Mouse (Mus musculus) lung, embryonic 15.5 days (tissue): Measurements from ENCODE around the gene Tmem164. TPM values are rescaled to one million over a fixed set of nuclear protein-coding genes. Genes with fewer than 3 reads are reported as not detected.
A peak's percentile ranks its signal among the peaks of the same experiment; 100 is the strongest.

ENCODE experiments used
- ATAC-seq: fragments of 200-750 bp; cut with Nextera tagmentation; 2 replicates; pipeline ENCODE4 v1.8.0; 2017; ENCODE audit warnings: moderate number of reproducible peaks, borderline replicate concordance; ENCODE audit not compliant: low FRiP score, low TSS enrichment; ENCODE audit errors: extremely low read depth
- H3K27ac ChIP-seq: fragments of 300-500 bp; sonication (generic); 2 replicates; pipeline ENCODE4 v1.5.1; 2015; ENCODE audit warnings: moderate library complexity, mild to moderate bottlenecking, inconsistent platforms
- H3K27me3 ChIP-seq: fragments of 300-500 bp; sonication (generic); 2 replicates; pipeline ENCODE4 v1.6.1; 2015; ENCODE audit warnings: inconsistent platforms
- H3K36me3 ChIP-seq: fragments of 300-500 bp; sonication (generic); 2 replicates; pipeline ENCODE4 v1.6.1; 2015; ENCODE audit warnings: inconsistent platforms
- H3K4me1 ChIP-seq: fragments of 300-500 bp; sonication (generic); 2 replicates; pipeline ENCODE4 v1.6.1; 2015; ENCODE audit warnings: inconsistent platforms
- H3K4me2 ChIP-seq: fragments of 300-500 bp; sonication (generic); 2 replicates; pipeline ENCODE4 v1.6.1; 2015; ENCODE audit warnings: inconsistent platforms, mild to moderate bottlenecking, moderate library complexity
- H3K4me3 ChIP-seq: fragments of 300-500 bp; sonication (generic); 2 replicates; pipeline ENCODE4 v1.5.1; 2015; ENCODE audit warnings: mild to moderate bottlenecking, inconsistent platforms
- H3K9ac ChIP-seq: fragments of 300-500 bp; sonication (generic); 2 replicates; pipeline ENCODE4 v1.6.1; 2015; ENCODE audit warnings: inconsistent platforms
- H3K9me3 ChIP-seq: fragments of 300-500 bp; sonication (generic); 2 replicates; pipeline ENCODE4 v1.6.1; 2016; ENCODE audit warnings: inconsistent platforms
- WGBS: fragments of 180-500 bp; shearing (Covaris S2); methylation state at CpG from one replicate; pipeline ENCODE4 v1.1.7; 2015; 5-methylcytosine and 5-hydroxymethylcytosine counted together
- polyA plus RNA-seq: library from polyadenylated mRNA; unstranded; fragments of >200 nt; fragmentation: Nextera tagmentation; extraction: Ambion mirVana; gene quantifications from 2 replicates; pipeline ENCODE4 v1.2.1, GENCODE M21; 2015

Gene Tmem164
- polyA plus RNA-seq, 1 experiment from 2014 or later: 53.5 TPM

DNA sequence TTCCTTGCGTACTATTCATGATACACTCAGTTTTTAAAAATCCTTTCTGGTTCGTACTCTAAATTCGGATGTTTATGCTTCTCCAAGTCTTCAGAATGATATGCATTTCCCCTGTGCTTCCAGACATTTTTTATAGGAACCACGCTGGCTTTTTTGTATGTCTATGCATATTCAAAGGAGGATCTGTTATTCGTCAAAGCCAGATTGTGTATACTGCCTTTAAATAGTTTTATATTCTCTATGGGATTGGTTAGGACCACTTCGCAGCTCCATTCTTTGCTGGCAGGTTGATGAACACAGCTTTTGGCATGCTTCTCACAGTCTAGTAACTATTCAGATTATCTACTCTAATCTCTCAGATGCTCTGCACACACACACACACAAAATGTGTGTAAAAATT, 79.2 kb downstream of the Tmem164 start:
- 84% methylated on average over 6 of the region's 6 CpGs for WGBS
- Histone ChIP-seq H3K4me3 (no peak overlapping the region), H3K9ac (no peak overlapping the region), H3K4me1 (no peaks in the 10 kb centered on the region), H3K9me3 (no peaks in the 10 kb centered on the region), H3K4me2 (no peak overlapping the region), H3K27me3 (0 out of 2 replicates have a peak, but pooled peaks cover 4% of the 10 kb centered on the region), H3K36me3 (peaks cover 3% of the 10 kb centered on the region; the same call in 1 of the 2 replicates), H3K27ac (no peak overlapping the region)
- no peak for ATAC-seq

DNA sequence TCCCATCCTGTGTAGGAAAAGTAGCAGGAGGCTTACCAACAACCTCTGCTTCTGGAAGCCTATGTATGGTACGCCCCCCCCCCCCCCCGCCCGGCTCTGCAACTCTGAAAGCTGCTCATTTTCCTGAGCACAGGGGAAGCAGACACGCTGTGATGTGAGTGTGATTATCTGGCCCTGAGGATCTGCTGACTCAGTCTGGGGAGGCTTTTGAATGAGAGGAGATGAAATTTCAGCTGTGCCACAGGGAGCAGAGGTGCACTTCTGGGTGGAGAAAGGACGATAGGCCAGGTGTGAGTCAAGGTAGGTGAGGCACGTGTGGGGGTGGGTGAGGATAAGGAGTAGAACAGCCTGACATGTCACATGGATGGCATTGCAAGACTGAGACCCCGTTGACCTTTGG, 82.1 kb downstream of the Tmem164 start:
- H3K27me3 ChIP-seq: no peaks in the 10 kb centered on the region
- no peak overlapping the region for H3K4me2 ChIP-seq
- WGBS: 74% methylated on average over 7 of the region's 7 CpGs
- no peak overlapping the region for H3K9ac ChIP-seq
- no peak overlapping the region for H3K27ac ChIP-seq
- H3K9me3 ChIP-seq: no peaks in the 10 kb centered on the region
- H3K4me3 ChIP-seq: no peak overlapping the region
- H3K4me1 ChIP-seq: no peaks in the 10 kb centered on the region
- H3K36me3 ChIP-seq: no peaks in the 10 kb centered on the region
- ATAC-seq: no peak

DNA sequence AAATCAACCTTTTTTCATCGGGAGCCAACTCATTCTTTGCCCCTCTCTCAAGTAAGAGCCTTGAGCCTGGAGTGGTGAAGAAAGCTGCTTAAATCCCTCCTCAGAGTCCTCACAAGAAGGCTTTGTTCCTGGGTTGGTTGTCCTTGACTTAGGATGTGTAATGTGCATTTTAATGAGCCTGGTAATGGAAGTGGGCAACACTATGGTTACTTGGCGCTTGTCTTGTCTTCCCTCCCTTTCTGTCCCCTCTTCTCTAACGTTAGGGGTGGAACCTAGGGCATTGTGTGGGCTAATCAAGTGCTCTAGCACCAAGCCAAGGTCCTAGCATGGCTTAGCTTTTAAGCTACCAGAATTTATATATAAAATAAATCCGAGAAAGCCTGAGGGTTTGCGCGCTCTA, 88.5 kb downstream of the Tmem164 start:
- WGBS: 89% methylated on average over 6 of the region's 6 CpGs

DNA sequence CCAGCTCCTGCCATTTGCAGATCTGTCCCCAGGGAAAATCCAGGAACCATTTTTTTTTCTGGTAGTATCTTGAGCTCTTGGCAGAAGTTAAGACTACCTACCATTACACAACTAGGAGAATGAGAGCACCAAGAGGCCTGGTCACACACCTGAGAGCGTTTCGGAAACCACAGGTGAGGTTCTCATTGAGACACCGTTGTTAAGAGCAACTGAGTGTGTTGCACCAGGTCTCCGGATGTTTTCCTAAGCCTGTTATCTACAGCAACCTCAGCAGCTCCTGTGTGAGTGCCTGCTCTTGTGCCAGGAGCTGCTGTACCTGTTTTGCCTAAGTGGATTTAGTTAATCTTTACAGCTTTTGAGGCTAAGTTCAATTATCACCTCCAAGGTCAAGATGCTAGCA, 92.5 kb downstream of the Tmem164 start:
- Histone ChIP-seq H3K4me2 (no peak overlapping the region), H3K4me1 (0 out of 2 replicates have a peak, but pooled peaks cover 2% of the 10 kb centered on the region), H3K27ac (peak overlapping the region; percentile 29; the same call in 1 of the 2 replicates)

More for the DNA sequence above, 88.5 kb downstream of the Tmem164 start:
- H3K27ac ChIP-seq: no peak overlapping the region
- no peak overlapping the region for H3K4me3 ChIP-seq
- no peaks in the 10 kb centered on the region; the same call in 1 of the 2 replicates for H3K27me3 ChIP-seq
- no peak overlapping the region for H3K4me2 ChIP-seq
- no peak for ATAC-seq
- H3K4me1 ChIP-seq: no peaks in the 10 kb centered on the region
- H3K36me3 ChIP-seq: no peaks in the 10 kb centered on the region
- no peaks in the 10 kb centered on the region for H3K9me3 ChIP-seq
- H3K9ac ChIP-seq: no peak overlapping the region

DNA sequence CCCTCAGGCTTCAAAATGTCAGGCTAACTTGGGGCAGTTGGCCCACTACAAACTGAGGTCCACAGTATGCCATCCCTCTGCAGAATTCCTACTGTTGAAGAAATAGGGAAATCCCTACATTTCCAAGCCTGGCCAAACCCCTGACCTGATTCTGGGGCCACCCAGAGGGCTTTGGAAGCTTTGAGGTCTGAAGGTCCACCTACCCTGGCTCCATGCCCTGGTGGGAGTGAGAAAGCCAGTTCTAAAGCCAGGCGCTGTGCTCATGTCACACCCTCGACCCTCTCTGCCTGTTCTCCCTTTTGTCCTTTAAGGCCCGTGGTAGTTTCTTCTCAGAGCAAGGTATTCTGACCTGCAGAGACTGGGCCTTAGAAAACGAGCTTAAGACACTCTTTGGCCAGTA, 94.9 kb downstream of the Tmem164 start:
- H3K9ac ChIP-seq: no peak overlapping the region
- H3K36me3 ChIP-seq: no peaks in the 10 kb centered on the region
- H3K4me3 ChIP-seq: no peak overlapping the region
- no peak for ATAC-seq
- no peak overlapping the region for H3K4me2 ChIP-seq
- H3K27ac ChIP-seq: no peak overlapping the region
- no peaks in the 10 kb centered on the region; the same call in 1 of the 2 replicates for H3K27me3 ChIP-seq
- WGBS: 70% methylated on average over 4 of the region's 4 CpGs
- H3K4me1 ChIP-seq: 0 out of 2 replicates have a peak, but pooled peaks cover 3% of the 10 kb centered on the region
- H3K9me3 ChIP-seq: no peaks in the 10 kb centered on the region

More for the DNA sequence above, 92.5 kb downstream of the Tmem164 start:
- no peaks in the 10 kb centered on the region for H3K9me3 ChIP-seq
- peak; percentile 49; the same call in 1 of the 2 replicates for ATAC-seq
- WGBS: 76% methylated on average over 4 of the region's 4 CpGs
- H3K4me3 ChIP-seq: no peak overlapping the region
- no peaks in the 10 kb centered on the region for H3K36me3 ChIP-seq
- no peaks in the 10 kb centered on the region; the same call in 1 of the 2 replicates for H3K27me3 ChIP-seq
- no peak overlapping the region for H3K9ac ChIP-seq

DNA sequence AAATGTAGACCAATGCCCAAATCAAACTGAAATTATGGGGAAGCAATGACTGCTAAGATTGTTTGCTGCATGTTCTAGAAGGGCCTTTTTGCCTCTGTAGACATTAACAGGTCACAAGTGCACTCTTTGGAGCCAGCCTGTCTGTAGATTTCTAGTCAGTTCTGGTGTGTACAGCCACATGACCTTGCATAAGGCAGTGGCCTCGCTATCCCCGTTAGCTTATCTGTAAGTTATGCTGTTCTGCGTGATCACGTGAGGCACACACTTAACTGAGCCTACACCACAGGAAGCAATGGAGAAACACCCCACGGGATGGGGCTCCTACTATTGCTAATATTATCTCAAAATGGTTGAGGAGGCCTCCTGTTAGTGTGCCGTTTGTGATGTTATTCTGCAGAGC, 97.4 kb downstream of the Tmem164 start:
- Histone ChIP-seq H3K9ac (no peak overlapping the region), H3K27ac (peak overlapping the region; percentile 19; the same call in 1 of the 2 replicates), H3K27me3 (no peaks in the 10 kb centered on the region), H3K4me2 (no peak overlapping the region), H3K9me3 (no peaks in the 10 kb centered on the region), H3K36me3 (no peaks in the 10 kb centered on the region), H3K4me1 (0 out of 2 replicates have a peak, but pooled peaks cover 3% of the 10 kb centered on the region), H3K4me3 (no peak overlapping the region)
- peak; percentile 78; the same call in 1 of the 2 replicates for ATAC-seq
- 42% methylated on average over 6 of the region's 6 CpGs for WGBS

DNA sequence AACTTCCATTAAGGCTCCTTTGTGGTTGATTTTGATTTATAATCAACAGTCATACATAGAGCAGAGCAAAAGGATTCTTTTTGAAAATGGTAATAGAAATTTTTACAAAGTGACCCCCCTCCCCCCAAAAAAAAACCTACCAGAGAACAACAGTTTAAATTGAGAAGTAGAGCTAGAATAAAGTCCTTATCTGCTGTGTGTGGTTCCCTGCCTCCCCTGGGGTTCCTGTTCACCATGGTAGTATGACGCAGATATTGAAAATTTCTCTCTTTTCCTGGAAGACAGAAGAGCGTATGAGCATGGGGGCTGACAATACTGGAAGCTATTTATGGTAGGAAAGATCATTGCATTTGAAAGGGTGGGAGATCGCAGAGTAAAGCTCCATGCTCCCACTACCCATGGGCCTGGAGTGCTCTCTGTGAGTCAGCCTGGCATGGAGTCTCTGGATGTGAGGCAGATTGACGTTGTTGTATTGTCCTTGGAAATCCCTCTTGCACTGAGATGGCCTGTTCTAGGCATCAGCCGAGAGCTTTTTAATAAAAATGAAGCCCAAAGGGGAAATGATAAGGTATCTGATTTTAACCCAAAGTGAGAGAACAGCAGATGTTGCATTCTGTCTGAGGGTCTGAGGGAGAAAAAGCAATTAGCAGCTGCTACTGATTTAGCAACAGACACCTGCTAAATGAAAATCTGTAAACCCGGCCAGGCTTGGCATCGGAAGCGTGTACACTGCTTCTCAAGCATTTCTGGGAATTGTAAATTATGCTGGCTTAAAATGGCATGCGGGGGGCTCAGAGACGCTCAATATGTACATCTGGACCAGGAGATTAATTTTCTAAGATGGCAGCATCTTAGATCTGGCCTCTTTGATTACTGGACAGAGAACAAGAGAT, 105.2 kb downstream of the Tmem164 start:
- no peak overlapping the region for H3K9ac ChIP-seq
- no peak overlapping the region for H3K27ac ChIP-seq
- ATAC-seq: no peak
- H3K9me3 ChIP-seq: no peaks in the 10 kb centered on the region
- no peak overlapping the region for H3K4me2 ChIP-seq
- no peaks in the 10 kb centered on the region for H3K27me3 ChIP-seq
- no peak overlapping the region for H3K4me3 ChIP-seq
- 85% methylated on average over 10 of the region's 10 CpGs for WGBS
- H3K4me1 ChIP-seq: no peaks in the 10 kb centered on the region
- no peaks in the 10 kb centered on the region for H3K36me3 ChIP-seq

DNA sequence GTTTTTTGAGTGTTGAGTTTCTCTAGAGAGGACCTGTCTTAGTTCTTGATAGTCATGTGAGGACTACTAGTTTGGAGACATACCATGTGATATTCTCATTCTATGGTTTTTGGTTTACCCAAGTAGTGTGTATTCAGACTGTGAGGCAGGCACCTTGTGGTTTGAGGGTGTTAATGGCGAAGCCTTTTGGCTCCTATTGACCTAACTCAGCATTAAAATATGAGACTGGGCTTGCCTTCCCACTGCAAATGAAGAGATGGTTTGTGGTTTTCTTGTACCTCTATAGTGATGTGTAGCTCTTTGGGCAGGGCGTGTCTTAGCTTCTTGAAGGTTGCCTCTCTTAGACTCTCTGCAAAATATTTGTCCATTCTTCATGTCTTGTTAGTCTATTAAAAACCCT, 111.0 kb downstream of the Tmem164 start:
- no peaks in the 10 kb centered on the region for H3K27me3 ChIP-seq
- no peak for ATAC-seq
- H3K4me1 ChIP-seq: no peaks in the 10 kb centered on the region
- no peak overlapping the region for H3K9ac ChIP-seq
- 88% methylated on average over 2 of the region's 2 CpGs for WGBS
- H3K27ac ChIP-seq: no peak overlapping the region
- H3K4me2 ChIP-seq: no peak overlapping the region
- no peaks in the 10 kb centered on the region for H3K36me3 ChIP-seq
- no peak overlapping the region for H3K4me3 ChIP-seq
- H3K9me3 ChIP-seq: no peaks in the 10 kb centered on the region

DNA sequence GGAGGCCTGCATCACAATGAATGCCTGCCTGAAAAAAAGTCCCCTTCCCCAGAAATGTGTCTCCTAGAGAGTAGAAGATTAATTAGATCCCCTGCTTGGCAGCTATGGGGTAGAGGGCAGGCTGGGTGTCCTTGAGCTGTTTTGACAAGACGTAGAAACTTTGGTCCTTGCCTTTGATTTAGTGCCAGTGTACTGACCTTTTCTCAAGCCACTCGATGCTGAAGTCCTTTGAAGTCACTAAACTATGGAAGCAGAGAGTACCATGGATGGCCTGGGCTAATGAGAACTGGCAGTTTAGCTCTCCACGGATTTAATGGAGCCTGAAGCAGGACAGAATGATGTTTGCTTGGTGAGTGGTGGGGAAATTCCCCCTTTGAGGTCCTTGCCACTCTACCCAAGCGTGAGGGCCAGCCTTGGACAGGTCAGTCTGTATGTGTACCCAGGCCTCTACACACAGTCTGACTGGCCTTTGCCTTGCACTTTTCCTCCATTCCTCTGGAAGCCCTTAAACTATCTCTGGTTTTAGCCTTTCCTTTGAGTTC, 112.9 kb downstream of the Tmem164 start:
- WGBS: 49% methylated on average over 4 of the region's 4 CpGs
- H3K9ac ChIP-seq: no peak overlapping the region
- ATAC-seq: peak; percentile 19; the same call in 1 of the 2 replicates
- no peaks in the 10 kb centered on the region for H3K4me1 ChIP-seq
- no peaks in the 10 kb centered on the region for H3K36me3 ChIP-seq
- no peak overlapping the region for H3K4me2 ChIP-seq
- H3K27me3 ChIP-seq: no peaks in the 10 kb centered on the region
- no peak overlapping the region for H3K4me3 ChIP-seq
- H3K9me3 ChIP-seq: no peaks in the 10 kb centered on the region
- H3K27ac ChIP-seq: no peak overlapping the region

DNA sequence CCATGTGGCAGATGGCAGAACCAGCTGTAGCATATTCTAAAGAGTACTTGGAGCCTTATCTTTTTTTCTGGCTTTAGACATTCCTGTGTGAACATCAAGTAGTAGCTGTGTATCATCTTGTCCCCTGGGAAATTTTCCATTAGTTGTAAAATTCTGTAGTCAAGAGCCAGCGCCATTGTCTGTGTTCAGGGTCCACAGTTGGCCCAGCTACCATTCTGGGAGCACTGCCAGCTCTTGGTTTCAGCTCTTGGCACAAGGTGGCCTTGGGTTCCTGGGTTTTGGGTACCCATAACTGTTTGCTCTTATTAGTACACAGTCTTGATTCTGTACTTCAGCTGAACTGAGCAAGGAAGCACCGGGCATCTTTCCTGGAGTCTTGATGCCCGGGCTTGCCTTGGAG, 123.4 kb downstream of the Tmem164 start:
- Histone ChIP-seq H3K27ac (no peak overlapping the region), H3K36me3 (0 out of 2 replicates have a peak, but pooled peaks cover 3% of the 10 kb centered on the region), H3K4me2 (no peak overlapping the region), H3K9me3 (no peaks in the 10 kb centered on the region), H3K27me3 (no peaks in the 10 kb centered on the region), H3K9ac (no peak overlapping the region), H3K4me1 (peaks cover 14% of the 10 kb centered on the region), H3K4me3 (no peak overlapping the region)
- ATAC-seq: no peak
- 63% methylated on average over 3 of the region's 3 CpGs for WGBS

DNA sequence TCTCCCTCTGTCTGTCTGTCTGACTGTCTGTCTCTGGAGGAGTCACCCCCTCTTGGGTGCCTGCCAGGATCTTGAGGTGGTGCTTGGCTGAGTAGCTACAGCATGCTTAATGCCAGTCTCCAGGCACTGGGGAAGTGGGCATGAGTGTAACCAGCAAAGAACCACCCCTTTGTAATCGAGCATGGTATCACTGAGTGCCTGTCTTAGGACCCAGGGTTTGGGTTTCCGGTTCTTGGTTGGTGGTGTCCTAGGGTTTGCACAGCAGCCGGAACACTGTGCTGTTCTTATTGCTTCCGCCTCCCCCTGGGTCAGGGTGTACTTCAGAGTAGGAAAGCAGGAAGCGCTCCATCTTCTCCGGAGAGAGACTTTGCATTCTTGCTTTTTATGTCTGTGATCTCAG, 124.9 kb downstream of the Tmem164 start:
- H3K4me2 ChIP-seq: peak overlapping the region; percentile 33
- H3K27me3 ChIP-seq: no peaks in the 10 kb centered on the region
- 0 out of 2 replicates have a peak, but pooled peaks cover 3% of the 10 kb centered on the region for H3K36me3 ChIP-seq
- H3K4me1 ChIP-seq: peaks cover 14% of the 10 kb centered on the region
- no peak overlapping the region for H3K9ac ChIP-seq
- no peak overlapping the region for H3K4me3 ChIP-seq
- peak; percentile 38; the same call in 1 of the 2 replicates for ATAC-seq
- no peaks in the 10 kb centered on the region for H3K9me3 ChIP-seq
- H3K27ac ChIP-seq: peak overlapping the region; percentile 47
- WGBS: 32% methylated on average over 6 of the region's 6 CpGs

DNA sequence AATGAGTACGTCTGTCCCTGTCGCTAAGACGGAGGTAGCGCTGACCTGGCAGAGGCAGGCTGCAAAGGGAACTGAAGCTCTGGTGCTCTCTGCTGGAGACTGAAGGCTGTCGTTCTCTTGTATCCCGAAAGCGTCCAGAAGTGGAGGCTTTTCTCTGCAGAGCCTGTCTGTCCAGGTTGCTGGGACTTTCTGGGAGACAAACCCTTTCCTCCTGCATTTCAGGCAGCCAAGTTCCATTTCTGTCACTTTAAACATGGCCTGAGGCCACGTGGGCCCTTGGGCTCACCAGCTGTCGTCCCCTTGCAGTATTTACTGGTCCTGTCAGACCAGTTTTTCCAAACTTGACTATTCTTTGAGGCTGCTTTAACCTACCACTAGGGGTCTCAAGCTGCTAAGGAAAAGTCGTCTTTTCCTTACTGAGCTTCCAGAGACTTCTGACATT, 125.4 kb downstream of the Tmem164 start:
- H3K4me3 ChIP-seq: no peak overlapping the region
- WGBS: 21% methylated on average over 10 of the region's 10 CpGs
- 0 out of 2 replicates have a peak, but pooled peaks cover 3% of the 10 kb centered on the region for H3K36me3 ChIP-seq
- H3K9me3 ChIP-seq: no peaks in the 10 kb centered on the region
- H3K4me1 ChIP-seq: peaks cover 14% of the 10 kb centered on the region
- no peaks in the 10 kb centered on the region for H3K27me3 ChIP-seq
- ATAC-seq: peak; percentile 87; the same call in 1 of the 2 replicates
- no peak overlapping the region for H3K9ac ChIP-seq
- H3K27ac ChIP-seq: 0 out of 2 replicates have a peak overlapping the region, but pooled peaks have one; percentile 37
- peak overlapping the region; percentile 33 for H3K4me2 ChIP-seq
